Mouse (Mus musculus) heart, adult 2 months (tissue): ENCODE data around the gene Cul1.

Source experiments
- CTCF ChIP-seq: fragments of 200-600 bp; IDR thresholded peaks from 2 replicates; pipeline ENCODE4 v1.8.1; 2022; ENCODE audit warnings: antibody characterized with exemption, mild to moderate bottlenecking, moderate library complexity
- POLR2A ChIP-seq: fragments of 200-500 bp; IDR thresholded peaks from 2 replicates; pipeline ENCODE4 v1.6.1; 2011; ENCODE audit warnings: mild to moderate bottlenecking, low read depth, low read length, control low read depth; ENCODE audit not compliant: insufficient read depth

DNA sequence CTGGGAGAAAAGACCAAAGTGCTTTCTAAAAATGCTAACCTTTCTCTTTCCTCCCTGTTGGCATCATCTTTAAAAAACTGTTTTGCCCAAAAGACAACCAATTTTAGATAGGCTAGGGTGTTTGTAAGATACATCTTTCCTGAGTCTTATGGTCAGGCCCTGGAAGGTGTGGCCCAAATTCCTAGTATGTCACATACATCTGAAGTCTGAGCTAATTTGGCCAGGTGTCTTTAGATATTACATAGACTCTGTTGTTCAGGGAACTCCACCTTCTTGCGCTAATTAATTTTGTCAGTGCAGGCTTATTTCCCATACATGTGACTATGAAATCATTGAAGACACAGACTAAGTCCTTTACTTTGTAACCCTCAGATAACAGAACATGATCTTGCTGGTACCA lies 2.6 kb downstream of the Cul1 start:
- no peak for TF ChIP-seq CTCF
- no peak for TF ChIP-seq POLR2A
